Mouse (Mus musculus) lung, postnatal 25 days (tissue): ENCODE measurements around the gene Cnnm2.

ENCODE experiments used
- DNase-seq: peaks from one replicate; pipeline ENCODE4 v3.0.0; 2022; ENCODE audit warnings: low spot score

The Cnnm2 gene

GRCm38 (mm10) chr19:46848381-46849268, 87.2 kb downstream of the Cnnm2 start:
- DNase-seq = no peak

GRCm38 (mm10) chr19:46849443-46849997, 88.1 kb downstream of the Cnnm2 start:
- DNase-seq = no peak

- DNase-seq = no peak
Measured at GRCm38 (mm10) chr19:46856232-46856631, 94.8 kb downstream of the Cnnm2 start.

- no peak for DNase-seq
Measured at GRCm38 (mm10) chr19:46856780-46857179, 95.4 kb downstream of the Cnnm2 start.

DNA sequence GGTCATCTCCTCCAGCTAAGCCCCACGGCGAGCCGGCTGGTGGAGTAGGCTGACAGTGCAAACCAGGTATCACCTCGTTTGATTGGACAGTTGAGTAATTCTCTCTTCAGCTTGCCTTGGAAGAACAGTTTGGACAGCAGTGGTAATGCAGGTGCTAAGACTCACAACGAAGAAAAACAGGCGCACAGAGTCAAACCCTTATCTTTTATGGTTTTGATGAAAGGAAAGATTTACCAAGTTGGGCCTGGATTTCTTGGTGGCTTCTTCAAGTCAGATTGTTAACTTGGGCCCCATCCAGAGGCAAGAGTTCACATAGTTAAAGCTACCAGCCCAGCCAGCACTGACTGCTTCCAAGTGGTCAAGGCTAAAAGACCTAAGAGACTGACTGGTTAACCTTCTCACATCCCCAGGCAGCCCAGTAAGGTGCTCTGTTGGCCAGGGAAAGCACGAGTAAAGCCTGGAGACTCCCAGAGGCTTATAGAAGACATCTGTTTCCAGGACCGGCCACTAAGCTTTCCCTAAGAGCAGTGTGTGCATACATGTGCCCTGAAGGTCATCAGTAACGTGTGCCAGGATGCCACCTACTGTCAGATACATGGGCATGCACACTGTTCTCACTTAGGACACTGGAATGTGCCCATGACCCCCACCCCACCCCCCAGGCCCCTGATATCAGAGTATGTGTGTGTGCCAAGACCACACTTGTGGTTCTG, 96.0 kb downstream of the Cnnm2 start:
- no peak for DNase-seq

- DNase-seq = no peak
Measured at GRCm38 (mm10) chr19:46858200-46858599, 96.8 kb downstream of the Cnnm2 start.

- DNase-seq = no peak
Measured at GRCm38 (mm10) chr19:46862556-46862955, 101.2 kb downstream of the Cnnm2 start.

DNA sequence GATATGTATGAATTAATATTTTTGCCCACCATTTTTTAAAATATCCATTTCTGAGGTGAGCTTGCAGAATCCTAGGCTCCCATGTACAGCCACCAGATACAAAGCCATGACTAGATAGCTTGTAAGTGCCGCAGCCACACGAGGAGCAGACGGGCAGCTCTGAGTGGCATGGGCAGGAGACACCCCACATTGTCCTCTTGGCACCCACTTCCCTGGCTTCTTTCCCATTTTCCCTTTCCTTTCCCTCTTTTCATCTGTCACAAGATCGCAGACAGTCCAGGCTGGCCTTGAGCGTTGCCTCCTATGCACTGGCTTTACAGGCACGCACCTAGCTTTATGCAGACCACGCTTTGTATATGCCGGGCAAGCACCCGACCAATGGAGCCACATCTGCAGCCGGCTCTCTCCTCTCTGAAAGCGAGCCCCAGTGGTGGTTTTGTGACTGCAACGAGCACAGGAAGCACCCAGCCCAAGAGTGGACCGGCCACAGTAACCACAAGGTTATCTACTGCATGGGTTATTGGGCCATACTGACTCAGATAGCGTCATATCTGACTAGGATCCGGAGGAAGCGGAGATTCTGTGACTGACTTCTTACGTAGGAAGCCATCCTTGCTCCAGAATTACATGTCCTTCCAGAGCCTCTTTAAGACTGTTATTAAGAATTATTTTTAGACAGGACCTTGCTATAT, 102.0 kb downstream of the Cnnm2 start:
- DNase-seq = peak; percentile 52

GRCm38 (mm10) chr19:46864079-46864478, 102.7 kb downstream of the Cnnm2 start:
- DNase-seq = no peak

GRCm38 (mm10) chr19:46864731-46865331, 103.4 kb downstream of the Cnnm2 start:
- no peak for DNase-seq

DNA sequence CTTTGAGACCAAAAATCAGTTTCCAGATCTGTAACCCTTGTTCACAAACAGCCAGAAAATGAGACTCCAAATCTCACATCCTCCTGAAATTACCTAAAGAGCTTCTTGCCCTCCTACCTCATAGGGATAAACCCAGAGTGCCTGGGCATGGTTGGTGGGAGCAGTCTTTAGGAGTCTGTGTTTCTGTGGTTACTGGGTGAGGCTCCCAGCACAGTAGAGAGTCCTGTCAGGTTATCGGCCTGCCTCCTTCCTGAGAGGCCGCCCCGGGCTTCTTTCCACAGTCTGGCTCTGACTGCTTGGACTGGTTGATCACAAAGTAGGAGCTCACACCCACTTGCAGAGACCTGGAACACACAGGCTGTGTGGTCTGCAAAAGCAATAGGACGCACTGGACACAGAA, 104.0 kb downstream of the Cnnm2 start:
- no peak for DNase-seq

DNA sequence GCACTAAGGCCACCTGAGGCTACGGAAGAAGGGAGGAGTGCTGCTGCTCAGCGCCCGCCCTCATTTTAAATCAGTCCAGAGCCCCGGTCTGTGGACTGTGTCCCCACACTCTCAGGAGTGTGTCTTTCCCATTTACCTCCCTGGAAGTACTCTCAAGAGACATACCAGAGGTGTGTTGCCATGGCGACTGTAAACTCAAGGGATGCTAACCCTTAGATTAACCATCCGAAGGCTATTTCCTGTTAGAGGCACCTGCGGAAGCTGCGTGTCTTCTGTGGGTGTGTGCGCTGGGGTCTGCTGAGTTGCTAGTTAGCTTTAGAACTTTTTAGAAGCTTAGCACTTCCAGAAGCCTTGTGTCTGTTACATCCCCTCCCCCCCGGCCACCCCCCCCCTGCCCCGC, 107.7 kb downstream of the Cnnm2 start:
- DNase-seq = peak; percentile 25

DNA sequence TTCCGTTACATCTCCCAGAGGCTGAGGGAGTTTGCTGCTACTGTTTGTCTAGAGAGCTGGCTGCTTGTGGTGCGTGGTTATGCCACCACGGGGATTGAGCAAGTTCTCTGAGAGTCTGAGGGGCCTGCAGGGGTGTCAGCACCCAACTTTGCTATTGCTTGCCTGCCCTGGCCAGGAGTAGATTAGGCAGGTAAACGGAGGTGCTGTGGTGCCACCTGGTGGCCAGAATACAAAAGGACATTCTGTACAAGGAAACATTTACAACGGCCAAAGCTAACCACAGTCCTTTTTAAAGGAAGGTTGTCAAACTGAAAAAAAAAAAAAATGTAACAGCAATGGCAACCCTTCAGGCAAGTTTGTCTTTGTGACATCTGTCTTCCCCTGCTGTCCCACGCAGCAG, 108.1 kb downstream of the Cnnm2 start:
- DNase-seq = peak; percentile 83

- no peak for DNase-seq
Measured at GRCm38 (mm10) chr19:46871096-46871495, 109.7 kb downstream of the Cnnm2 start.

GRCm38 (mm10) chr19:46871651-46872050, 110.3 kb downstream of the Cnnm2 start:
- no peak for DNase-seq

DNA sequence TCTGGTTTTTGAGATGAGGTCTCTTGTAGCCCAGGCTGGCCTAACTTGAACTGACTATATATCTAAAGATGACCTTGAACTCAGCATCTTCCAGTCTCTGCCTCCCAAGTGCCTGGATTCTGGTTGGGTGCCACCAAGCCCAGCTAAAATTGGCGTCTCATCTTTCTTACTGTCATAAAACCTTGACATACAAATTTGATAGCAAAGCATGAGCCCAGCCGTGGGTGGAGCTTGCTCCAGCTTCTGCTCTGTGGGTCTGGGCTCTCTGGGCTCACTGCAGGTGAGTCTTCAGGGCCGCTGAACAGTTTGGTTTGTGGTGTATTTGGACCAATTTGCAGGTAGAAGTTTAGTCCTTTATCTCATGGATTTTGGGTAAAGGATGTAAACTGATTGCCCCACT, 112.5 kb downstream of the Cnnm2 start:
- DNase-seq = no peak

DNA sequence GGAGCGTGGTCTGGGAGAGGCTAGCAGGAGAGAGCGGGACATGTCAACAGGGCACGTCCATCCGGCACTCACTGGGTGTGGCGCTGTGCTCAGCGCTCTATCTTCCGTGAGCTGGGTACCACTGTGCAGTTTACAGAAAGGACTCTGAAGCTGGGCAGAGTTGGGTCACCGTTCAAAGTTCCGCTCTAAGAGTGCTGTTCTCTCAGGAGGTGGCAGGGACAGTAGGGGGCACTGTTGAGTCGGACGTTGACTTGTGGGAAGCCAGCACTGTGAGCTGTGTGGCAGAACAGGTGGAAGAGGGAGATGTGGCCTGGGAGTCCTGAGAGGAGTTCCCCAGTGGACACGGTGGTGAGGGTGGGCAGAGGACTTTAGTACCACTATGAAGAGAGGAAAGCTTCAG, 114.4 kb downstream of the Cnnm2 start:
- DNase-seq = peak; percentile 83

- DNase-seq = no peak
Measured at GRCm38 (mm10) chr19:46877886-46878285, 116.5 kb downstream of the Cnnm2 start.

DNA sequence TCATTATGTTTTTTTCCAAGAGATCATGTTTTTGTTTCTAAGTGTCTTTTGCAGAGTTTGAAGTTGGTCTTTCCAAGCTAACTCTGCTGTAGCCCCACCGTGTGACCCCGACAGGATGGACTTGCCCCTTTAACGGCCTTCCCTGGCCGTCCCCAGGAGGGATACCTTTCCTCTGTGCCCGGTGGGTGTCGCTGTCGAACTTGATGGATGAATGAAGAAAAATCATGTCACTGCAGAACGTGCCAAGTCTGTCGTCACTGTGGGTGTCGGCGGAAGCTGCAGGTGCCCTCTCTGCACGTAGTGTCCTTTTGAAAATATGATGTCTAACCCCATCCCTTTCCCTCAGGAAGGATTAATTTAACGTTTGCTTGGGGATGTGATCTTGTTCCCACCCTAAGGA, 117.0 kb downstream of the Cnnm2 start:
- DNase-seq = peak; percentile 64

DNA sequence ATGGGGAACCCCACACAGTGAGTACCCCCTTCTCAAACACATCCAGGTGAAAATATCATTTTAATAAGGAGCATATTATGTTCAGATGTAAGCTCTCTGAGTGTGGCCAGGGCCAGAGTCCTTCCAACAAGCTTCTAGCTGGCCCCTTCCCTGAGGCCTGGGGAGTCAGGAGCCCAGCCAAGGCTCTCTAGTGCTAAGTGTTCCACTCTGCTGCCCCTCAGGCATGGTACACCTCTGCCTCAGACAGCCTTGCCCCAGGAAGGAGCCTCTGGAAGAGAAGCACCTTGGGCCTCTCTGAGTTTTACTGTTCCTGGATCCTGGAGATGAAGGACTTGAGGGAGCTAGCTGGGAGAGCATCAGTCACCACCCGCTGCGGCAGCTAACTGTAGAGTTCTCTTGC, 118.5 kb downstream of the Cnnm2 start:
- DNase-seq = no peak

- DNase-seq = no peak
Measured at GRCm38 (mm10) chr19:46885365-46885764, 124.0 kb downstream of the Cnnm2 start.

GRCm38 (mm10) chr19:46886826-46887225, 125.4 kb downstream of the Cnnm2 start:
- peak; percentile 63 for DNase-seq
